Mouse (Mus musculus) cerebellum, postnatal 25 days (tissue): Measurements from ENCODE around the gene Gm10837.
A peak's percentile ranks its signal among the peaks of the same experiment; 100 is the strongest.

Source experiments
- DNase-seq, 2 experiments: peaks; one replicate each; pipeline ENCODE4 v3.0.0; 2021; ENCODE audit warnings: mixed read lengths in 2 of 2

Gene Gm10837

GRCm38 (mm10) chr14:122464763-122465741, 25.3 kb upstream of the Gm10837 start, which contains the start of gene Zic5:
TSS of gene Zic5 (minus strand) at chr14:122465677.
- DNase-seq, result peak; percentile 94 to 95

GRCm38 (mm10) chr14:122465931-122466490, 24.4 kb upstream of the Gm10837 start:
- peak; percentile 42 to 46 for DNase-seq

- DNase-seq, result no peak
These were observed 23.5 kb upstream of the Gm10837 start for GRCm38 (mm10) chr14:122466756-122467362.

GRCm38 (mm10) chr14:122467926-122468841, 22.2 kb upstream of the Gm10837 start:
- peak; percentile 60 to 73 for DNase-seq

- DNase-seq, result peak; percentile 62 to 77
These were observed 21.2 kb upstream of the Gm10837 start for GRCm38 (mm10) chr14:122468971-122469755.

- peak; percentile 66 to 85 for DNase-seq
These were observed 18.8 kb upstream of the Gm10837 start for GRCm38 (mm10) chr14:122471449-122472085.

- DNase-seq, result peak; percentile 68 to 69
These were observed 18.2 kb upstream of the Gm10837 start for GRCm38 (mm10) chr14:122472161-122472560.

- DNase-seq, result peak; percentile 57 to 65
These were observed 17.7 kb upstream of the Gm10837 start for GRCm38 (mm10) chr14:122472647-122473046.

GRCm38 (mm10) chr14:122473211-122473751, 17.1 kb upstream of the Gm10837 start:
- DNase-seq, result peak; percentile 65 to 67

GRCm38 (mm10) chr14:122474041-122474890, 16.1 kb upstream of the Gm10837 start:
- peak; percentile 91 to 93 for DNase-seq

GRCm38 (mm10) chr14:122474891-122475556, 15.4 kb upstream of the Gm10837 start, which contains the start of gene Zic2:
TSS of gene Zic2 (plus strand) at chr14:122475435.
- peak; percentile 97 to 98 for DNase-seq

GRCm38 (mm10) chr14:122475557-122476040, 14.8 kb upstream of the Gm10837 start:
- no peak for DNase-seq

GRCm38 (mm10) chr14:122476041-122476821, 14.2 kb upstream of the Gm10837 start:
- peak; percentile 68 to 74 for DNase-seq

- no peak for DNase-seq
These were observed 13.6 kb upstream of the Gm10837 start for GRCm38 (mm10) chr14:122476822-122477215.

GRCm38 (mm10) chr14:122477261-122477671, 13.1 kb upstream of the Gm10837 start:
- DNase-seq, result peak; percentile 53 to 57

- peak in 1 of 2 experiments; percentile 28 for DNase-seq
These were observed 12.3 kb upstream of the Gm10837 start for GRCm38 (mm10) chr14:122477971-122478573.

GRCm38 (mm10) chr14:122478574-122479011, 11.8 kb upstream of the Gm10837 start:
- DNase-seq, result peak; percentile 72 to 82
